In the genomic region with DNA sequence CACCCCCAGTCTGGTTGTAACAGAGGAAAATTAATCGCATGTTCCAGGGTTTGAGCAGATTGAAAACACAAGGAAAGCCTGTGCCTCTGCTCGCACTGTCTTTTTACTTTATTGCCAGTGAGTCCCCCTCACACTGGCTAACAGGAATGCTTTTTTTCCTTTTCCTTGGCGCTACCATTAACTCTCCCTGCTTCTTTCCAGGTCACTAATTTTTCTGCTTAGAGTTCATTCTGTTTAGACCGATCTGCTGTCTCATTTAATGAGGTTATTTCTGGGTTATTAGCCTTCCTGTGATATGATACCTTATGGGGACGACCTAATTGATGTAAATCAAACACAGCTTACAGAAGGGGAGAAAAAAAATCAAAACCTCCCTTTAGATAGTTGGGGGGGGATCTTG, we compare ENCODE assay signal across 19 mouse cellular contexts.
A peak's percentile ranks its signal among the peaks of the same experiment; 100 is the strongest.
DNase-seq lines count a peak whose midpoint lies in the region; ATAC-seq lines count a peak whose summit lies in the region.
"Had no signal": no experiment of that assay in that cellular context is flagged by ENCODE, and none has a peak within 500 bp of the region (broad histone marks: within the 10 kb centered on the region; RNA-seq: fewer than 3 reads in every experiment).

No protein-coding gene starts in this region.

- no peaks in the 10 kb centered on the region for H3K4me1 ChIP-seq in kidney, embryonic 14.5 days (ENCODE audit: control insufficient read depth, insufficient read depth, low read length)
- peaks cover 13% of the 10 kb centered on the region; the same call in 1 of the 2 replicates for H3K4me1 ChIP-seq in neural tube, embryonic 13.5 days (replicated peaks)
- peaks cover 15% of the 10 kb centered on the region for H3K4me1 ChIP-seq in neural tube, embryonic 15.5 days
- H3K4me1 ChIP-seq: heart, embryonic 12.5 days had no signal

- H3K27ac ChIP-seq in kidney, embryonic 14.5 days (ENCODE audit: low read depth, low read length) = no peak overlapping the region
- peak overlapping the region; percentile 46; the same call in 1 of the 2 replicates for H3K27ac ChIP-seq in neural tube, embryonic 13.5 days (replicated peaks)
- no peak overlapping the region for H3K27ac ChIP-seq in neural tube, embryonic 15.5 days (replicated peaks)

- ATAC-seq in kidney, embryonic 14.5 days (ENCODE audit: low FRiP score, low TSS enrichment) = peak; percentile 68; the same call in 1 of the 2 replicates
- no peak for ATAC-seq in neural tube, embryonic 13.5 days (ENCODE audit: low read depth)
- ATAC-seq in neural tube, embryonic 15.5 days (ENCODE audit: low FRiP score) = no peak
- ATAC-seq: activated CD4-positive, CD25-positive, alpha-beta regulatory T cell, adult 4 months; forebrain, embryonic 16.5 days; hindbrain, embryonic 16.5 days; inflammation-experienced regulatory T-cells, adult 6 months; intestine, postnatal 0 days; Patski had no signal

- H3K4me3 ChIP-seq in kidney, embryonic 14.5 days (ENCODE audit: low read length) = no peak overlapping the region
- no peak overlapping the region for H3K4me3 ChIP-seq in neural tube, embryonic 13.5 days
- no peak overlapping the region for H3K4me3 ChIP-seq in neural tube, embryonic 15.5 days (replicated peaks)
- H3K4me3 ChIP-seq: heart, embryonic 12.5 days had no signal

- no peak overlapping the region for H3K9ac ChIP-seq in kidney, embryonic 14.5 days (ENCODE audit: low read depth, low read length)
- no peak overlapping the region for H3K9ac ChIP-seq in neural tube, embryonic 13.5 days
- H3K9ac ChIP-seq in neural tube, embryonic 15.5 days (replicated peaks) = no peak overlapping the region
- H3K9ac ChIP-seq: heart, embryonic 12.5 days had no signal

- H3K4me2 ChIP-seq in kidney, embryonic 14.5 days (replicated peaks; ENCODE audit: low read depth, low read length) = no peak overlapping the region
- no peak overlapping the region for H3K4me2 ChIP-seq in neural tube, embryonic 13.5 days
- H3K4me2 ChIP-seq in neural tube, embryonic 15.5 days = no peak overlapping the region
- H3K4me2 ChIP-seq: heart, embryonic 12.5 days had no signal

- H3K36me3 ChIP-seq in kidney, embryonic 14.5 days (ENCODE audit: control insufficient read depth, insufficient read depth, low read length) = no peaks in the 10 kb centered on the region
- H3K36me3 ChIP-seq in neural tube, embryonic 13.5 days = no peaks in the 10 kb centered on the region
- no peaks in the 10 kb centered on the region for H3K36me3 ChIP-seq in neural tube, embryonic 15.5 days
- H3K36me3 ChIP-seq: heart, embryonic 12.5 days had no signal

- WGBS in kidney, embryonic 14.5 days = 12% methylated on average over 5 of the region's 5 CpGs
- WGBS in neural tube, embryonic 13.5 days = 20% methylated on average over 5 of the region's 5 CpGs
- WGBS in neural tube, embryonic 15.5 days = 13% methylated on average over 5 of the region's 5 CpGs

- no peaks in the 10 kb centered on the region for H3K27me3 ChIP-seq in kidney, embryonic 14.5 days (ENCODE audit: control insufficient read depth, insufficient read depth, low read length)
- no peaks in the 10 kb centered on the region for H3K27me3 ChIP-seq in neural tube, embryonic 13.5 days
- no peaks in the 10 kb centered on the region for H3K27me3 ChIP-seq in neural tube, embryonic 15.5 days (replicated peaks)
- H3K27me3 ChIP-seq: heart, embryonic 12.5 days had no signal

- no peaks in the 10 kb centered on the region for H3K9me3 ChIP-seq in kidney, embryonic 14.5 days (ENCODE audit: control insufficient read depth, low read length)
- no peaks in the 10 kb centered on the region for H3K9me3 ChIP-seq in neural tube, embryonic 13.5 days
- no peaks in the 10 kb centered on the region for H3K9me3 ChIP-seq in neural tube, embryonic 15.5 days (replicated peaks)
- H3K9me3 ChIP-seq: heart, embryonic 12.5 days had no signal

- DNase-seq in embryo, embryonic 11 days = peak; percentile 5
- no peak for DNase-seq in embryo, embryonic 10 days (ENCODE audit: low spot score)
- no peak for DNase-seq in kidney, postnatal 25 days
- DNase-seq in retina, postnatal 1 day = peak; percentile 75
- DNase-seq in cerebellum, postnatal 14 days = no peak
- DNase-seq: adrenal gland, postnatal 25 days; cerebellum, adult 2 months; cerebellum, postnatal 10 days; gastrocnemius, postnatal 25 days had no signal

Comparison
In these comparisons a context has a peak if more than half of its experiments do, and no peak if none do; other contexts are left out.
1. DNase-seq: peak in embryo, embryonic 11 days (single experiment) and retina, postnatal 1 day (single experiment); none in embryo, embryonic 10 days (single experiment), kidney, postnatal 25 days (0 of 2) and cerebellum, postnatal 14 days (0 of 2).